Mouse (Mus musculus): ENCODE measurements around the gene Bcl2l13. TPM values are rescaled to one million over a fixed set of nuclear protein-coding genes. Genes with fewer than 3 reads are reported as not detected.
A peak's percentile ranks its signal among the peaks of the same experiment; 100 is the strongest.

Bcl2l13 gene
- total and polyA plus RNA-seq, 3 experiments = 43.7 to 49.9 TPM; not detected in 1

DNA sequence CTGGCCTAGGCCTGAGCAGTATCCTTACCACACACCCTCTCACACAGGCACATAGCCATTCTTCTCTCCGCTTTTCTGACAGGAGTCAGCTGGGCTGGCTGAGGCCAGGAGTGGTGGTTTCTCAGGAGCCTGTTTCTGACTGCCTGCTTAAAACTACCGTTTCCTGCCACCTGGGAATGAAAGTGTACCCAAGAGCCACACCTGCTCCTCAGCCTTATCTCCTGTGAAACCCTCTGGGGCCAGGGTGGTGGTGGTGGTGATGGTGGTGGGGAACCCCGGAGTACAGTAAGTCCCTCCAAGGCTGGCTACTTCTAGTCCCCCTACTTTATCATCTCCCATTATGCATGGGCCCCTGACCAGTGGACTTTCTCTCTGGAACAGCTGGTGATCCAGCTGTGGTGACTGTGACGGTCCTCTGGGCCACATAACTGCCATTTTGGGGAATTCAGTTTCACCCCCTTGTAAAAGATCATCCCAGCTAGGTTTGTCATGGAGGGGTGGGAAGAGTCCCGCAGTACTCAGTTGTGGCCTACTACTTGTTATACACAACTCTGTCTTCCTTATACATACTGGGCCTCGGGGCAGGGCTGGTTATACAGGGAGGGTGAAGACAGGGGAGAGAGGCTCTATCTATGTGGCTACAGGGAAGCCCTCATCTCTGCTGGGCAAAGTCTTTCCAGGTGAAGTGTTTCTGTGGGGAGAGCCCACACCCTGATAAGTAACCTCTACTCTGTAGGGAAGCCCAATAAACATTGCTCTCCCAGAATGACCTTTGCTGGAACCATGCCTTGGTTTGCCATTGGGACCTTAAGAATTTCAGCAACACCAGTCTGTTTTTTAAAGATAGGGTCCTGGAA lies 94.7 kb downstream of the Bcl2l13 start (continued):
- TF ChIP-seq CHD1 (IDR thresholded peaks at IDR 0.05; ENCODE audit: low read depth, low read length) (no peak), NELFE (IDR thresholded peaks at IDR 0.05; ENCODE audit: low read depth, low read length) (no peak), JUND (IDR thresholded peaks at IDR 0.05; ENCODE audit: low read depth, low read length) (no peak), TAL1 (IDR thresholded peaks at IDR 0.05; ENCODE audit: low read length) (peak; percentile 23; the same call in 1 of the 2 replicates), ETS1 (IDR thresholded peaks at IDR 0.05; ENCODE audit: low read depth, low read length) (peak; percentile 41; the same call in 1 of the 2 replicates), ZNF384 (IDR thresholded peaks at IDR 0.05; ENCODE audit: low read depth, low read length) (no peak)

DNA sequence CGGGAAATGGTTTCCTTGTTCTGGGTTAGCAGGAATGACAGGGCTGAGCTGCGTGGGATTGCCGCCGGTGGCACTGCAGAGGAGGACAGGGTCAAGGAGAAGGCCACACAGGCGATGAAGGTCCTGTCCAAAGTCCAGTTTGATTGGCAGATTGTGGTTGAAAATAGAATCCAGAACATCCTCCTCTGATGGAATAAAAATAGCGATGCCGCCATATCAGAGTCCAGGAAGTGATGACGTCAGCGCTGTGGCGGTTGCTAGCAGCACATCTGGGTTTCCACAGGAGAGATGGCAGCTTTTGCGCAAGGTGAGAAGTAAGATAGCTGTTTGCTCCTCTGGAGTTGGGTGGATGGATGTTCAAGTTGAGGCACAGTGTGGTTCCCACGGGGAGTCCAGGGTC lies 96.6 kb downstream of the Bcl2l13 start:
- DNase-seq (ENCODE audit: low read depth, low spot score) = no peak
- H3K9ac ChIP-seq (ENCODE audit: control insufficient read depth, low read depth, low read length, poor library complexity, severe bottlenecking) = no peak overlapping the region
- H3K4me1 ChIP-seq (ENCODE audit: control insufficient read depth in 1 of 2, insufficient read depth in 2 of 2, low read length in 2 of 2) = peaks cover 16 to 20% of the 10 kb centered on the region in 2 experiments
- H3K27me3 ChIP-seq (ENCODE audit: control insufficient read depth in 1 of 2, insufficient read depth in 2 of 2, low read length in 2 of 2) = no peaks in the 10 kb centered on the region
- peaks cover 0 to 8% of the 10 kb centered on the region in 2 experiments; a peak in 2 of 4 replicates for H3K36me3 ChIP-seq (ENCODE audit: control insufficient read depth in 1 of 2, insufficient read depth in 2 of 2, low read length in 2 of 2)
- no peaks in the 10 kb centered on the region for H3K9me3 ChIP-seq (replicated peaks; ENCODE audit: insufficient read depth, low read length)
- TF ChIP-seq RAD21 (IDR thresholded peaks at IDR 0.05; ENCODE audit: low read depth, low read length) (no peak), CTCF (IDR thresholded peaks at IDR 0.05 in 2 of 3, conservative IDR thresholded peaks at IDR 0.05 in 1 of 3; ENCODE audit: control insufficient read depth in 1 of 3, insufficient read depth in 1 of 3, low read depth in 2 of 3, low read length in 3 of 3, poor library complexity in 1 of 3, severe bottlenecking in 1 of 3) (no peak), CHD1 (IDR thresholded peaks at IDR 0.05; ENCODE audit: low read depth, low read length) (no peak), BHLHE40 (IDR thresholded peaks at IDR 0.05; ENCODE audit: borderline replicate concordance, low read depth, low read length) (no peak), MAFK (IDR thresholded peaks at IDR 0.05; ENCODE audit: borderline replicate concordance, low read depth, low read length) (no peak), MEF2A (IDR thresholded peaks at IDR 0.05; ENCODE audit: extremely low read depth, insufficient replicate concordance, low read depth, low read length, poor library complexity, severe bottlenecking) (no peak), EP300 (IDR thresholded peaks at IDR 0.05; ENCODE audit: low read depth in 1 of 2, low read length in 2 of 2) (no peak), MAZ (IDR thresholded peaks at IDR 0.05; ENCODE audit: low read depth, low read length) (no peak), MAX (IDR thresholded peaks at IDR 0.05; ENCODE audit: low read length) (no peak), NRF1 (IDR thresholded peaks at IDR 0.05; ENCODE audit: insufficient read depth, low read depth, low read length, poor library complexity, severe bottlenecking) (no peak), SIN3A (IDR thresholded peaks at IDR 0.05; ENCODE audit: low read length) (no peak), TAL1 (IDR thresholded peaks at IDR 0.05; ENCODE audit: low read length) (no peak), JUND (IDR thresholded peaks at IDR 0.05; ENCODE audit: low read depth, low read length) (no peak), E2F4 (IDR thresholded peaks at IDR 0.05; ENCODE audit: borderline replicate concordance, low read depth, low read length) (no peak), ZKSCAN1 (IDR thresholded peaks at IDR 0.05; ENCODE audit: low read depth, low read length) (no peak), GATA1 (IDR thresholded peaks at IDR 0.05; ENCODE audit: low read depth, low read length) (no peak), RCOR1 (IDR thresholded peaks at IDR 0.05; ENCODE audit: low read depth, low read length) (no peak), MYB (IDR thresholded peaks at IDR 0.05; ENCODE audit: low read depth, low read length) (no peak), ZC3H11A (IDR thresholded peaks at IDR 0.05; ENCODE audit: low read depth, low read length) (no peak)
- H3K27ac ChIP-seq (ENCODE audit: control insufficient read depth, low read depth, low read length) = no peak overlapping the region
- no peak overlapping the region for H3K4me3 ChIP-seq (ENCODE audit: control insufficient read depth in 1 of 2, insufficient read depth in 1 of 2, low read depth in 2 of 2, low read length in 2 of 2)
- no peaks in the 10 kb centered on the region for H3K79me2 ChIP-seq (ENCODE audit: control insufficient read depth, insufficient read depth, low read length, poor library complexity)

All from MEL (cell line).